Mouse (Mus musculus): ENCODE results near the gene Mrpl18. TPM values are rescaled to one million over a fixed set of nuclear protein-coding genes. Genes with fewer than 3 reads are reported as not detected.
A peak's percentile ranks its signal among the peaks of the same experiment; 100 is the strongest.
"Not testable (repeated sequence)": the region's sequence is repeated elsewhere in the genome, so short reads cannot be mapped to it uniquely, and the experiment has no call there.

Mrpl18 gene
- 38.6 to 83.5 TPM (median 62.1 TPM) in 3 replicates for total RNA-seq (2017)

- ATAC-seq (replicated peaks; ENCODE audit: insufficient number of reproducible peaks, low FRiP score, low TSS enrichment, poor library complexity, severe bottlenecking): peak; percentile 98
These were observed at the start of gene Mrpl18 for GRCm38 (mm10) chr17:12915881-12916583. Mrpl18 (minus strand) TSS chr17:12916345.

GRCm38 (mm10) chr17:12963476-12963875, 47.3 kb upstream of the Mrpl18 start:
- no peak for ATAC-seq (replicated peaks; ENCODE audit: insufficient number of reproducible peaks, low FRiP score, low TSS enrichment, poor library complexity, severe bottlenecking)

GRCm38 (mm10) chr17:12960331-12960873, 44.3 kb upstream of the Mrpl18 start, which contains the start of gene Acat2:
Acat2 (minus strand) TSS chr17:12960747.
- peak; percentile 95 for ATAC-seq (replicated peaks; ENCODE audit: insufficient number of reproducible peaks, low FRiP score, low TSS enrichment, poor library complexity, severe bottlenecking)

GRCm38 (mm10) chr17:12959377-12959776, 43.2 kb upstream of the Mrpl18 start:
- ATAC-seq (replicated peaks; ENCODE audit: insufficient number of reproducible peaks, low FRiP score, low TSS enrichment, poor library complexity, severe bottlenecking): not testable (repeated sequence)

GRCm38 (mm10) chr17:12956664-12957063, 40.5 kb upstream of the Mrpl18 start:
- ATAC-seq (replicated peaks; ENCODE audit: insufficient number of reproducible peaks, low FRiP score, low TSS enrichment, poor library complexity, severe bottlenecking): no peak

- ATAC-seq (replicated peaks; ENCODE audit: insufficient number of reproducible peaks, low FRiP score, low TSS enrichment, poor library complexity, severe bottlenecking): no peak
These were observed 33.5 kb upstream of the Mrpl18 start for GRCm38 (mm10) chr17:12949669-12950068.

GRCm38 (mm10) chr17:12942459-12943162, 26.5 kb upstream of the Mrpl18 start:
- ATAC-seq (replicated peaks; ENCODE audit: insufficient number of reproducible peaks, low FRiP score, low TSS enrichment, poor library complexity, severe bottlenecking): no peak

- no peak for ATAC-seq (replicated peaks; ENCODE audit: insufficient number of reproducible peaks, low FRiP score, low TSS enrichment, poor library complexity, severe bottlenecking)
These were observed 25.6 kb upstream of the Mrpl18 start for GRCm38 (mm10) chr17:12941543-12942260.

- 0 out of 2 replicates have a peak, but pooled peaks have one; percentile 16 for ATAC-seq (replicated peaks; ENCODE audit: insufficient number of reproducible peaks, low FRiP score, low TSS enrichment, poor library complexity, severe bottlenecking)
These were observed 24.1 kb upstream of the Mrpl18 start, which contains the start of gene Acat3 for GRCm38 (mm10) chr17:12940151-12940805. Acat3 (minus strand) TSS chr17:12940600.

- peak; percentile 40; the same call in 1 of the 2 replicates for ATAC-seq (replicated peaks; ENCODE audit: insufficient number of reproducible peaks, low FRiP score, low TSS enrichment, poor library complexity, severe bottlenecking)
These were observed 23.4 kb upstream of the Mrpl18 start for GRCm38 (mm10) chr17:12939377-12940148.

GRCm38 (mm10) chr17:12938077-12938476, 21.9 kb upstream of the Mrpl18 start:
- ATAC-seq (replicated peaks; ENCODE audit: insufficient number of reproducible peaks, low FRiP score, low TSS enrichment, poor library complexity, severe bottlenecking): no peak

GRCm38 (mm10) chr17:12937412-12937970, 21.3 kb upstream of the Mrpl18 start:
- no peak for ATAC-seq (replicated peaks; ENCODE audit: insufficient number of reproducible peaks, low FRiP score, low TSS enrichment, poor library complexity, severe bottlenecking)

GRCm38 (mm10) chr17:12935719-12936118, 19.6 kb upstream of the Mrpl18 start:
- no peak for ATAC-seq (replicated peaks; ENCODE audit: insufficient number of reproducible peaks, low FRiP score, low TSS enrichment, poor library complexity, severe bottlenecking)

GRCm38 (mm10) chr17:12931576-12931975, 15.4 kb upstream of the Mrpl18 start:
- not testable (repeated sequence) for ATAC-seq (replicated peaks; ENCODE audit: insufficient number of reproducible peaks, low FRiP score, low TSS enrichment, poor library complexity, severe bottlenecking)

- no peak for ATAC-seq (replicated peaks; ENCODE audit: insufficient number of reproducible peaks, low FRiP score, low TSS enrichment, poor library complexity, severe bottlenecking)
These were observed 9.6 kb upstream of the Mrpl18 start for GRCm38 (mm10) chr17:12925703-12926180.

- ATAC-seq (replicated peaks; ENCODE audit: insufficient number of reproducible peaks, low FRiP score, low TSS enrichment, poor library complexity, severe bottlenecking): no peak
These were observed 8.9 kb upstream of the Mrpl18 start for GRCm38 (mm10) chr17:12925001-12925400.

- ATAC-seq (replicated peaks; ENCODE audit: insufficient number of reproducible peaks, low FRiP score, low TSS enrichment, poor library complexity, severe bottlenecking): peak; percentile 58
These were observed 4.9 kb upstream of the Mrpl18 start for GRCm38 (mm10) chr17:12921073-12921472.
